In genomic region chr1:133124137-133124536, GRCm38 (mm10) we compare ENCODE assay signal across 20 mouse cellular contexts. TPM values are rescaled to one million over a fixed set of nuclear protein-coding genes. Genes with fewer than 3 reads are reported as not detected.
A peak's percentile ranks its signal among the peaks of the same experiment; 100 is the strongest.
DNase-seq lines count a peak whose midpoint lies in the region; ATAC-seq and TF ChIP-seq lines count a peak whose summit lies in the region.
"Had no signal": no experiment of that assay in that cellular context is flagged by ENCODE, and none has a peak within 500 bp of the region (broad histone marks: within the 10 kb centered on the region; RNA-seq: fewer than 3 reads in every experiment).

No protein-coding gene starts in this region.

- H3K27me3 ChIP-seq in intestine, postnatal 0 days (replicated peaks; ENCODE audit: control insufficient read depth, insufficient read depth, low read length) = no peaks in the 10 kb centered on the region
- H3K27me3 ChIP-seq in kidney, embryonic 15.5 days = no peaks in the 10 kb centered on the region
- H3K27me3 ChIP-seq in liver, adult 2 months (ENCODE audit: control insufficient read depth, insufficient read depth, low read length) = no peaks in the 10 kb centered on the region
- no peaks in the 10 kb centered on the region for H3K27me3 ChIP-seq in liver, postnatal 0 days (ENCODE audit: insufficient read depth, low read length)
- H3K27me3 ChIP-seq: heart, embryonic 12.5 days; hindbrain, embryonic 13.5 days; midbrain, embryonic 13.5 days; neural tube, embryonic 13.5 days had no signal

- TF ChIP-seq POLR2A in liver, adult 2 months (IDR thresholded peaks at IDR 0.05; ENCODE audit: extremely low read depth, insufficient read depth, low read length) = no peak

- no peak for TF ChIP-seq EP300 in liver, postnatal 0 days (IDR thresholded peaks at IDR 0.05; ENCODE audit: low read depth)

- no peaks in the 10 kb centered on the region for H3K9me3 ChIP-seq in intestine, postnatal 0 days (ENCODE audit: control insufficient read depth)
- no peaks in the 10 kb centered on the region for H3K9me3 ChIP-seq in kidney, embryonic 15.5 days (replicated peaks)
- H3K9me3 ChIP-seq in liver, postnatal 0 days (ENCODE audit: low read length) = no peaks in the 10 kb centered on the region
- H3K9me3 ChIP-seq: forebrain, embryonic 10.5 days; hindbrain, embryonic 13.5 days; midbrain, embryonic 13.5 days; neural tube, embryonic 13.5 days had no signal

- H3K27ac ChIP-seq in intestine, postnatal 0 days (ENCODE audit: low read depth, low read length) = peak overlapping the region; percentile 54
- H3K27ac ChIP-seq in kidney, embryonic 15.5 days = peak overlapping the region; percentile 49
- peak overlapping the region; percentile 76 for H3K27ac ChIP-seq in liver, adult 2 months (replicated peaks; ENCODE audit: insufficient read depth, low read depth, low read length)
- peak overlapping the region; percentile 80 for H3K27ac ChIP-seq in liver, postnatal 0 days (ENCODE audit: low read depth)
- H3K27ac ChIP-seq: forebrain, embryonic 10.5 days; gastrocnemius, adult 2 months; hindbrain, embryonic 13.5 days; midbrain, embryonic 13.5 days; neural tube, embryonic 13.5 days had no signal

- no peaks in the 10 kb centered on the region for H3K4me1 ChIP-seq in intestine, postnatal 0 days (replicated peaks; ENCODE audit: control insufficient read depth, insufficient read depth, low read length)
- H3K4me1 ChIP-seq in kidney, embryonic 15.5 days = peaks cover 14% of the 10 kb centered on the region
- H3K4me1 ChIP-seq in liver, adult 2 months (ENCODE audit: control insufficient read depth, insufficient read depth, low read length) = peaks cover 30% of the 10 kb centered on the region
- H3K4me1 ChIP-seq in liver, postnatal 0 days (ENCODE audit: insufficient read depth) = peaks cover 35% of the 10 kb centered on the region
- H3K4me1 ChIP-seq: midbrain, embryonic 13.5 days had no signal

- no peak for TF ChIP-seq CTCF in intestine, postnatal 0 days (IDR thresholded peaks at IDR 0.05; ENCODE audit: low read depth)
- no peak for TF ChIP-seq CTCF in liver, adult 2 months (IDR thresholded peaks at IDR 0.05; ENCODE audit: low read depth, low read length)
- TF ChIP-seq CTCF in liver, postnatal 0 days (IDR thresholded peaks at IDR 0.05; ENCODE audit: low read depth) = no peak

- H3K9ac ChIP-seq in intestine, postnatal 0 days (ENCODE audit: low read depth, low read length) = no peak overlapping the region
- H3K9ac ChIP-seq in kidney, embryonic 15.5 days = no peak overlapping the region
- no peak overlapping the region for H3K9ac ChIP-seq in liver, adult 2 months (ENCODE audit: low read depth, low read length)
- no peak overlapping the region for H3K9ac ChIP-seq in liver, postnatal 0 days (replicated peaks)
- H3K9ac ChIP-seq: heart, embryonic 12.5 days; hindbrain, embryonic 13.5 days; midbrain, embryonic 13.5 days; neural tube, embryonic 13.5 days had no signal

- H3K4me3 ChIP-seq in intestine, postnatal 0 days (ENCODE audit: low read depth, low read length) = no peak overlapping the region
- H3K4me3 ChIP-seq in kidney, embryonic 15.5 days (replicated peaks) = no peak overlapping the region
- no peak overlapping the region for H3K4me3 ChIP-seq in liver, adult 2 months (ENCODE audit: insufficient read depth, low read depth, low read length)
- H3K4me3 ChIP-seq in liver, postnatal 0 days (ENCODE audit: low read depth, low read length) = no peak overlapping the region
- H3K4me3 ChIP-seq: forebrain, embryonic 10.5 days; gastrocnemius, adult 2 months; heart, embryonic 12.5 days; hindbrain, embryonic 13.5 days; midbrain, embryonic 13.5 days; neural tube, embryonic 13.5 days had no signal

- 32% methylated on average over 5 of the region's 6 CpGs for WGBS in intestine, postnatal 0 days
- WGBS in kidney, embryonic 15.5 days = 69% methylated on average over 6 of the region's 6 CpGs
- WGBS in liver, adult 2 months = 22% methylated on average over 6 of the region's 6 CpGs
- 49% methylated on average over 6 of the region's 6 CpGs for WGBS in liver, postnatal 0 days (ENCODE audit: insufficient replicate concordance)

- H3K4me2 ChIP-seq in intestine, postnatal 0 days (replicated peaks; ENCODE audit: low read depth) = no peak overlapping the region
- no peak overlapping the region for H3K4me2 ChIP-seq in kidney, embryonic 15.5 days
- no peak overlapping the region for H3K4me2 ChIP-seq in liver, postnatal 0 days (ENCODE audit: low read depth, low read length)
- H3K4me2 ChIP-seq: heart, embryonic 12.5 days; hindbrain, embryonic 13.5 days; midbrain, embryonic 13.5 days; neural tube, embryonic 13.5 days had no signal

- peak; percentile 95 for DNase-seq in liver, adult 2 months (ENCODE audit: extremely low read depth, low read depth, low spot score)
- DNase-seq in liver, postnatal 0 days = no peak
- no peak for DNase-seq in c-Kit-positive CD71-positive TER-119-positive erythroid progenitor cells, embryonic 14.5 days (ENCODE audit: low spot score)
- no peak for DNase-seq in right cerebral cortex, adult 18-20 months
- no peak for DNase-seq in layer of hippocampus, postnatal 25 days (ENCODE audit: extremely low spot score in 1 of 2, low spot score in 1 of 2)
- DNase-seq in cerebellum, adult 18-20 months = no peak
- DNase-seq: adrenal gland, postnatal 25 days; B cell, adult 2 months; cerebellum, adult 2 months; cerebellum, postnatal 36 days; gastrocnemius, adult 2 months; heart, postnatal 14 days had no signal

- H3K79me2 ChIP-seq in liver, adult 2 months (ENCODE audit: control insufficient read depth, insufficient read depth, low read length) = no peaks in the 10 kb centered on the region

- ATAC-seq in intestine, postnatal 0 days = peak; percentile 55
- no peak for ATAC-seq in kidney, embryonic 15.5 days (replicated peaks; ENCODE audit: low FRiP score)
- peak; percentile 43; the same call in 1 of the 2 replicates for ATAC-seq in liver, postnatal 0 days
- ATAC-seq: lung, postnatal 0 days; midbrain, embryonic 13.5 days had no signal

- no peaks in the 10 kb centered on the region for H3K36me3 ChIP-seq in intestine, postnatal 0 days (ENCODE audit: control insufficient read depth, insufficient read depth)
- H3K36me3 ChIP-seq in kidney, embryonic 15.5 days = no peaks in the 10 kb centered on the region
- H3K36me3 ChIP-seq in liver, adult 2 months (ENCODE audit: control insufficient read depth, insufficient read depth, low read length) = no peaks in the 10 kb centered on the region
- H3K36me3 ChIP-seq in liver, postnatal 0 days (replicated peaks; ENCODE audit: insufficient read depth, low read length) = no peaks in the 10 kb centered on the region
- H3K36me3 ChIP-seq: forebrain, embryonic 10.5 days; heart, embryonic 12.5 days; hindbrain, embryonic 13.5 days; midbrain, embryonic 13.5 days; neural tube, embryonic 13.5 days had no signal

RNA-seq across cellular contexts. Expression of gene Ppp1r15b, which starts 6.8 kb away (rescaled TPM):
- 28.5 and 33.0 TPM in 2 replicates for polyA plus RNA-seq in intestine, postnatal 0 days (2015; fragmentation: Nextera tagmentation; extraction: Ambion mirVana)
- 42.1 and 42.2 TPM in 2 replicates for polyA plus RNA-seq in kidney, embryonic 15.5 days (2015; fragmentation: Nextera tagmentation; extraction: Ambion mirVana)
- total RNA-seq in liver, adult 2 months (2014; rRNA removed) = 43.3 and 48.6 TPM in 2 replicates
- polyA plus RNA-seq in liver, adult 2 months (2012; rRNA removed) = 24.0 and 24.8 TPM in 2 replicates
- 24.3 and 27.0 TPM in 2 replicates for polyA plus RNA-seq in liver, postnatal 0 days (2015; fragmentation: Nextera tagmentation; extraction: Ambion mirVana)
- total RNA-seq in layer of hippocampus, postnatal 25 days (2021) = 10 to 100 TPM; 40.9 to 43.0 TPM

RNA-seq across cellular contexts. Expression of gene Plekha6, which starts 39.9 kb away (rescaled TPM):
- 7.5 and 8.0 TPM in 2 replicates for polyA plus RNA-seq in intestine, postnatal 0 days (2015; fragmentation: Nextera tagmentation; extraction: Ambion mirVana)
- polyA plus RNA-seq in kidney, embryonic 15.5 days (2015; fragmentation: Nextera tagmentation; extraction: Ambion mirVana) = 6.9 and 8.4 TPM in 2 replicates
- 20.5 and 22.8 TPM in 2 replicates for total RNA-seq in liver, adult 2 months (2014; rRNA removed)
- 29.0 and 37.2 TPM in 2 replicates for polyA plus RNA-seq in liver, adult 2 months (2012; rRNA removed)
- 3.8 and 4.0 TPM in 2 replicates for polyA plus RNA-seq in liver, postnatal 0 days (2015; fragmentation: Nextera tagmentation; extraction: Ambion mirVana)
- total RNA-seq in layer of hippocampus, postnatal 25 days (2021) = 10 to 100 TPM; 34.4 to 52.1 TPM
